Mouse (Mus musculus) ES-Bruce4 (cell line): Measurements from ENCODE around the gene Myadm. TPM values are rescaled to one million over a fixed set of nuclear protein-coding genes. Genes with fewer than 3 reads are reported as not detected.

ENCODE experiments used
- H3K27ac ChIP-seq: 2 replicates; pipeline ENCODE4 v1.5.1; 2012; ENCODE audit warnings: low read length, inconsistent platforms; ENCODE audit not compliant: insufficient read depth
- H3K27me3 ChIP-seq: 2 replicates; pipeline ENCODE4 v1.6.1; 2012; ENCODE audit warnings: mild to moderate bottlenecking, low read length, inconsistent platforms; ENCODE audit not compliant: control insufficient read depth, poor library complexity, insufficient read depth, severe bottlenecking
- H3K36me3 ChIP-seq: 2 replicates; pipeline ENCODE4 v1.6.1; 2012; ENCODE audit warnings: inconsistent platforms, mild to moderate bottlenecking, low read length, moderate library complexity; ENCODE audit not compliant: control insufficient read depth, poor library complexity, insufficient read depth, severe bottlenecking
- H3K4me1 ChIP-seq: one replicate; pipeline ENCODE4 v1.8.1; 2011; ENCODE audit warnings: low read length; ENCODE audit not compliant: control insufficient read depth, insufficient read depth
- H3K4me3 ChIP-seq: 2 replicates; pipeline ENCODE4 v1.5.1; 2011; ENCODE audit warnings: low read depth, mild to moderate bottlenecking, low read length
- H3K9ac ChIP-seq: 2 replicates; pipeline ENCODE4 v1.6.1; 2012; ENCODE audit warnings: low read depth, mild to moderate bottlenecking, inconsistent platforms; ENCODE audit not compliant: poor library complexity, severe bottlenecking
- H3K9me3 ChIP-seq: replicated peaks from 2 replicates; pipeline ENCODE4 v1.6.1; 2012; ENCODE audit warnings: mild to moderate bottlenecking, low read length, inconsistent platforms; ENCODE audit not compliant: control insufficient read depth, poor library complexity, insufficient read depth, severe bottlenecking
- CTCF ChIP-seq: IDR thresholded peaks from one replicate; pipeline ENCODE4 v1.8.1; 2011; ENCODE audit warnings: low read depth, low read length
- EP300 ChIP-seq: IDR thresholded peaks from 2 replicates; pipeline ENCODE4 v1.6.1; 2011; ENCODE audit warnings: low read depth, low read length; ENCODE audit not compliant: insufficient read depth
- POLR2A ChIP-seq: IDR thresholded peaks from one replicate; pipeline ENCODE4 v1.8.1; 2011; ENCODE audit warnings: low read length; ENCODE audit not compliant: insufficient read depth
- polyA plus RNA-seq: library from polyadenylated mRNA; stranded (reverse); fragments of >200 nt; gene quantifications from 2 replicates; pipeline ENCODE4 v1.2.4, GENCODE M21; 2011; ENCODE audit warnings: low read depth; ENCODE audit not compliant: missing spikeins, insufficient read depth, insufficient read length

The Myadm gene
- polyA plus RNA-seq: 214 and 225 TPM in 2 replicates

- TF ChIP-seq POLR2A (no peak), EP300 (no peak), CTCF (no peak)
- peaks cover 4% of the 10 kb centered on the region; the same call in 1 of the 2 replicates for H3K36me3 ChIP-seq
- no peaks in the 10 kb centered on the region for H3K4me1 ChIP-seq
- peak within 1 kb of the TSS; percentile 31 for H3K9ac ChIP-seq
- H3K9me3 ChIP-seq: no peaks in the 10 kb centered on the region
- no peaks in the 10 kb centered on the region for H3K27me3 ChIP-seq
- peak within 1 kb of the TSS; percentile 61 for H3K4me3 ChIP-seq
- peak within 1 kb of the TSS; percentile 53 for H3K27ac ChIP-seq
Measured at GRCm38 (mm10) chr7:3288976-3289970, at the start of gene Myadm, which contains the start of gene Prkcg. Gene Myadm (plus strand): TSS chr7:3289080. Gene Prkcg (plus strand): TSS chr7:3289179.

GRCm38 (mm10) chr7:3239193-3239592 lies 49.7 kb upstream of the Myadm start:
- Histone ChIP-seq H3K27me3 (no peaks in the 10 kb centered on the region), H3K36me3 (no peaks in the 10 kb centered on the region), H3K9ac (no peak overlapping the region), H3K9me3 (no peaks in the 10 kb centered on the region), H3K4me3 (no peak overlapping the region), H3K4me1 (no peaks in the 10 kb centered on the region), H3K27ac (no peak overlapping the region)
- peak; percentile 28 for TF ChIP-seq CTCF
- no peak for TF ChIP-seq EP300
- TF ChIP-seq POLR2A: no peak

DNA sequence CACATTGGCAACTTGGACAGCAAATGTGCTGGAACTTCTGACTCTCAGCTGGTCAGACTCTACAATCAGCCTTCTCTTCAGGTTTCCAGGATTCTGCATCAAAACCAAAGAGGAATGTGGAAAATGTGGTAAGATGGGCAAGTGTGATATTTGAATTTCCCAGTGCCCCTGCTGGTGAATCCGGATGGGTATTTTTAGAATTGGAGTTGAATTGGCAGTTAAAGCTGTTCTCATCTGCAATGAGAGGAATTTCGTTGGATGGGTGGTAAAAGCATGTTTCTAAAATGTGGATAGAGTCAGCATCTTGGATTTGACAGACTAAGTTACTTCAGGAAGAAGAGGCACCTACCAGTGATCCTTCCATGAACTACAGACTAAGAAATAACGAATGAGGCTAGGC lies 28.2 kb upstream of the Myadm start:
- Histone ChIP-seq H3K4me1 (peaks cover 3% of the 10 kb centered on the region), H3K27me3 (no peaks in the 10 kb centered on the region), H3K9me3 (no peaks in the 10 kb centered on the region), H3K4me3 (no peak overlapping the region), H3K9ac (no peak overlapping the region), H3K27ac (no peak overlapping the region), H3K36me3 (no peaks in the 10 kb centered on the region)
- TF ChIP-seq CTCF: no peak
- no peak for TF ChIP-seq POLR2A
- TF ChIP-seq EP300: no peak

GRCm38 (mm10) chr7:3261446-3261845 lies 27.4 kb upstream of the Myadm start:
- no peak overlapping the region for H3K9ac ChIP-seq
- no peak for TF ChIP-seq POLR2A
- no peak for TF ChIP-seq EP300
- no peak for TF ChIP-seq CTCF
- H3K4me1 ChIP-seq: peaks cover 5% of the 10 kb centered on the region
- no peaks in the 10 kb centered on the region for H3K27me3 ChIP-seq
- H3K36me3 ChIP-seq: no peaks in the 10 kb centered on the region
- peak overlapping the region; percentile 41; the same call in 1 of the 2 replicates for H3K27ac ChIP-seq
- H3K9me3 ChIP-seq: no peaks in the 10 kb centered on the region
- no peak overlapping the region for H3K4me3 ChIP-seq

- Histone ChIP-seq H3K36me3 (no peaks in the 10 kb centered on the region), H3K27me3 (no peaks in the 10 kb centered on the region), H3K4me3 (no peak overlapping the region), H3K9me3 (no peaks in the 10 kb centered on the region), H3K27ac (no peak overlapping the region), H3K9ac (no peak overlapping the region), H3K4me1 (peaks cover 5% of the 10 kb centered on the region)
- TF ChIP-seq CTCF (peak; percentile 88), POLR2A (no peak), EP300 (no peak)
Measured at GRCm38 (mm10) chr7:3262789-3263188, 26.1 kb upstream of the Myadm start.

DNA sequence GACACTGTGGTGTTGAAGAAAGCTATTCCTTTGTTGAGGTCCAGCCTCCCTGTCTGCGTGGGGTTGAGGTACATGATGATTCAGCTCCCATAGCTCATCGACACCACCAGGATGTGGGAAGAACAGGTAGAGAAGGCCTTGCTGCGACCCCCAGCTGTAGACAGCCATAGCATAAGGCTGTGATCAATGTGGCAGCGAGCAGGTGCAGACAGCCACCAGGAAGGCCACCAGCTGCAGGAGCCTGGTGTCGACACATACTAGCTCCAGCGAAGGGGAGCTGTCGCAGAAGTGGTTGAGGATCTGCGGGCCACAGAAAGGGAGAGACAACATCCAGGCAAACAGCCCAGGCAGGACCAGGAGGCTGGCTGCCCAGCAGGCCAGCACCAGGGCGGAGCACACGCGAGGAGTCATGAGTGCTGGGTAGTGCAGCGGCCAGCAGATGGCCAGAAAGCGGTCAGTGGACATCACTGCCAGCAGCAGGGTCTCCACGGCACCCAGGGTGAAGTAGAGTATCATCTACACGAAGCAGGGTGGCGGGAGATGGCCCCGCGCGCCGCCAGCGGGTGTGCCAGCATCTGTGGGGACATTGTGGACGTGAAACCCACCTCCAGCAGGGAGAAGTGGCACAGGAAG lies 24.4 kb upstream of the Myadm start:
- TF ChIP-seq CTCF (no peak), EP300 (no peak), POLR2A (no peak)
- Histone ChIP-seq H3K27me3 (no peaks in the 10 kb centered on the region), H3K9me3 (no peaks in the 10 kb centered on the region), H3K27ac (no peak overlapping the region), H3K4me1 (peaks cover 5% of the 10 kb centered on the region), H3K4me3 (peak overlapping the region; percentile 44), H3K36me3 (no peaks in the 10 kb centered on the region), H3K9ac (peak overlapping the region; percentile 7; the same call in 1 of the 2 replicates)
